Comparison of ENCODE assay signal across 30 mouse cellular contexts in genomic region chr6:65871754-65872278, GRCm38 (mm10).
DNase-seq lines count a peak whose midpoint lies in the region; ATAC-seq and TF ChIP-seq lines count a peak whose summit lies in the region.
"Had no signal": no experiment of that assay in that cellular context is flagged by ENCODE, and none has a peak within 500 bp of the region (broad histone marks: within the 10 kb centered on the region; RNA-seq: fewer than 3 reads in every experiment).

No protein-coding gene starts in this region.

- no peak for TF ChIP-seq CTCF in kidney, postnatal 0 days (IDR thresholded peaks at IDR 0.05; ENCODE audit: low read depth)
- no peak for TF ChIP-seq CTCF in embryonic fibroblast, embryonic 13.5 days (IDR thresholded peaks at IDR 0.05; ENCODE audit: borderline replicate concordance, insufficient read depth, low read length)

- no peaks in the 10 kb centered on the region for H3K27me3 ChIP-seq in forebrain, embryonic 14.5 days (replicated peaks; ENCODE audit: control insufficient read depth, insufficient read depth, low read length)
- H3K27me3 ChIP-seq in forebrain, embryonic 12.5 days: no peaks in the 10 kb centered on the region
- no peaks in the 10 kb centered on the region for H3K27me3 ChIP-seq in kidney, postnatal 0 days (ENCODE audit: insufficient read depth, low read length)
- H3K27me3 ChIP-seq: embryonic facial prominence, embryonic 12.5 days; forebrain, embryonic 15.5 days; heart, embryonic 13.5 days; hindbrain, embryonic 12.5 days; hindbrain, embryonic 15.5 days; Patski had no signal

- peak; percentile 26 for DNase-seq in forebrain, embryonic 14.5 days (ENCODE audit: low spot score)
- peak; percentile 47 for DNase-seq in kidney, postnatal 0 days (ENCODE audit: low spot score)
- DNase-seq in kidney, postnatal 14 days: no peak
- peak; percentile 12 for DNase-seq in NIH3T3 (ENCODE audit: low read depth)
- DNase-seq in gastrocnemius, adult 8-10 months (ENCODE audit: low spot score in 2 of 2): no peak
- DNase-seq: adrenal gland, postnatal 10 days; adrenal gland, postnatal 36 days; cerebellum, adult 11-12 months; cerebellum, adult 8-10 months; cerebellum, postnatal 10 days; cerebellum, postnatal 36 days; gastrocnemius, adult 2 months; gastrocnemius, postnatal 25 days; heart, adult 2 months; heart, postnatal 14 days; heart, postnatal 4 days; kidney, adult 2 months had no signal

- H3K36me3 ChIP-seq in forebrain, embryonic 14.5 days (ENCODE audit: control insufficient read depth, insufficient read depth, low read length): no peaks in the 10 kb centered on the region
- no peaks in the 10 kb centered on the region for H3K36me3 ChIP-seq in forebrain, embryonic 12.5 days (replicated peaks)
- no peaks in the 10 kb centered on the region for H3K36me3 ChIP-seq in kidney, postnatal 0 days (ENCODE audit: insufficient read depth, low read length)
- H3K36me3 ChIP-seq: embryonic facial prominence, embryonic 12.5 days; forebrain, embryonic 15.5 days; hindbrain, embryonic 12.5 days; hindbrain, embryonic 15.5 days had no signal

- no peak overlapping the region for H3K4me3 ChIP-seq in forebrain, embryonic 14.5 days (ENCODE audit: low read depth, low read length)
- no peak overlapping the region for H3K4me3 ChIP-seq in forebrain, embryonic 12.5 days (replicated peaks)
- no peak overlapping the region for H3K4me3 ChIP-seq in kidney, postnatal 0 days (replicated peaks; ENCODE audit: low read depth, low read length)
- no peak overlapping the region for H3K4me3 ChIP-seq in embryonic fibroblast, embryonic 13.5 days (ENCODE audit: insufficient read depth, low read length)
- H3K4me3 ChIP-seq: embryonic facial prominence, embryonic 12.5 days; forebrain, embryonic 10.5 days; forebrain, embryonic 15.5 days; gastrocnemius, adult 2 months; heart, adult 2 months; heart, embryonic 10.5 days; heart, embryonic 13.5 days; hindbrain, embryonic 12.5 days; hindbrain, embryonic 15.5 days had no signal

- TF ChIP-seq POLR2A in embryonic fibroblast, embryonic 13.5 days (IDR thresholded peaks at IDR 0.05; ENCODE audit: low read depth, low read length): no peak

- H3K4me2 ChIP-seq in forebrain, embryonic 14.5 days (ENCODE audit: low read length): no peak overlapping the region
- no peak overlapping the region for H3K4me2 ChIP-seq in forebrain, embryonic 12.5 days
- no peak overlapping the region for H3K4me2 ChIP-seq in kidney, postnatal 0 days (ENCODE audit: low read length)
- H3K4me2 ChIP-seq: embryonic facial prominence, embryonic 12.5 days; forebrain, embryonic 15.5 days; heart, embryonic 13.5 days; hindbrain, embryonic 12.5 days; hindbrain, embryonic 15.5 days had no signal

- WGBS in forebrain, embryonic 14.5 days: 81% methylated on average over 6 of the region's 6 CpGs
- 90% methylated on average over 6 of the region's 6 CpGs for WGBS in forebrain, embryonic 12.5 days
- 43% methylated on average over 6 of the region's 6 CpGs for WGBS in kidney, postnatal 0 days

- no peak for ATAC-seq in forebrain, embryonic 14.5 days
- ATAC-seq in forebrain, embryonic 12.5 days (ENCODE audit: low FRiP score): no peak
- no peak for ATAC-seq in kidney, postnatal 0 days (replicated peaks; ENCODE audit: low FRiP score, low read depth)
- ATAC-seq in granulocyte monocyte progenitor cell, adult 5-6 weeks (replicated peaks; ENCODE audit: poor library complexity, severe bottlenecking): no peak
- ATAC-seq: CD4-positive, CD25-positive, alpha-beta regulatory T cell, adult 4 months; forebrain, embryonic 15.5 days; intestine, postnatal 0 days; Patski had no signal

- H3K9ac ChIP-seq in forebrain, embryonic 14.5 days (ENCODE audit: low read length): no peak overlapping the region
- H3K9ac ChIP-seq in forebrain, embryonic 12.5 days: no peak overlapping the region
- no peak overlapping the region for H3K9ac ChIP-seq in kidney, postnatal 0 days (ENCODE audit: low read depth, low read length)
- H3K9ac ChIP-seq: embryonic facial prominence, embryonic 12.5 days; forebrain, embryonic 15.5 days; heart, embryonic 13.5 days; hindbrain, embryonic 12.5 days; hindbrain, embryonic 15.5 days had no signal

- no peak overlapping the region for H3K27ac ChIP-seq in forebrain, embryonic 14.5 days (ENCODE audit: low read depth, low read length)
- H3K27ac ChIP-seq in forebrain, embryonic 12.5 days: no peak overlapping the region
- H3K27ac ChIP-seq in kidney, postnatal 0 days: no peak overlapping the region
- peak overlapping the region; percentile 68; the same call in 1 of the 2 replicates for H3K27ac ChIP-seq in embryonic fibroblast, embryonic 13.5 days (ENCODE audit: insufficient read depth, low read length)
- H3K27ac ChIP-seq: embryonic facial prominence, embryonic 12.5 days; forebrain, embryonic 10.5 days; forebrain, embryonic 15.5 days; gastrocnemius, adult 2 months; heart, adult 2 months; heart, embryonic 10.5 days; heart, embryonic 13.5 days; hindbrain, embryonic 12.5 days; hindbrain, embryonic 15.5 days had no signal

- H3K9me3 ChIP-seq in forebrain, embryonic 14.5 days (replicated peaks; ENCODE audit: control insufficient read depth, low read length): no peaks in the 10 kb centered on the region
- no peaks in the 10 kb centered on the region for H3K9me3 ChIP-seq in forebrain, embryonic 12.5 days
- H3K9me3 ChIP-seq in kidney, postnatal 0 days (replicated peaks; ENCODE audit: low read length): no peaks in the 10 kb centered on the region
- H3K9me3 ChIP-seq: embryonic facial prominence, embryonic 12.5 days; forebrain, embryonic 10.5 days; forebrain, embryonic 15.5 days; heart, embryonic 10.5 days; heart, embryonic 13.5 days; hindbrain, embryonic 12.5 days; hindbrain, embryonic 15.5 days had no signal

- H3K4me1 ChIP-seq in forebrain, embryonic 14.5 days (ENCODE audit: control insufficient read depth, insufficient read depth, low read length): no peaks in the 10 kb centered on the region
- H3K4me1 ChIP-seq in forebrain, embryonic 12.5 days: peaks cover 6% of the 10 kb centered on the region; the same call in 1 of the 2 replicates
- no peaks in the 10 kb centered on the region for H3K4me1 ChIP-seq in kidney, postnatal 0 days (replicated peaks; ENCODE audit: insufficient read depth, low read length)
- no peaks in the 10 kb centered on the region; the same call in 1 of the 2 replicates for H3K4me1 ChIP-seq in embryonic fibroblast, embryonic 13.5 days (ENCODE audit: control insufficient read depth, insufficient read depth, low read length)
- H3K4me1 ChIP-seq: embryonic facial prominence, embryonic 12.5 days; forebrain, embryonic 10.5 days; forebrain, embryonic 15.5 days; heart, embryonic 10.5 days; heart, embryonic 13.5 days; hindbrain, embryonic 12.5 days; hindbrain, embryonic 15.5 days had no signal

Comparison
In these comparisons a context has a peak if more than half of its experiments do, and no peak if none do; other contexts are left out.
1. DNase-seq: peak in forebrain, embryonic 14.5 days (single experiment), kidney, postnatal 0 days (single experiment) and NIH3T3 (single experiment); none in kidney, postnatal 14 days (single experiment) and gastrocnemius, adult 8-10 months (0 of 2).